Mouse (Mus musculus): ENCODE data around the gene Slc9a8.

DNA sequence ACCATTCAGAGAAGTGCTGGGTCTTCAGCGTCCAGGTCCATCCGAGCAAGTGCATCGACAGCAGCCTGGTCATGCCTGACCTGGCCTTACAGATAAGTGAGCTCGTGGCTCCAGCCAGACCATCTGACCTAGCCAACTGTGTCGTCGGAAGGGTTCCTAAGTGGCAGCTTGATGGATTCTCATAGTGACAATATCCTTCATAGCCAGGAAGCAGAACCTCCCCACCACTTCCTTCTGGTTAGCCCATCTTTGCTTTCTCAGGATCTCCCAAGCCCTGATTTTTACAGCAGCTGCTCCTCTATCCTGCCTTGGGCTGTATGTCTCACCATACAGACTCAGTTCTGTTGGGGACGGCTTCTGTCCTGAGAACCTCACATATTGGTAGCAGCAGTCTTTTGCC lies 27.1 kb upstream of the Slc9a8 start:
- TF ChIP-seq POLR2A (IDR thresholded peaks at IDR 0.05; ENCODE audit: low read depth, low read length) = no peak
- no peak for TF ChIP-seq CTCF (IDR thresholded peaks at IDR 0.05; ENCODE audit: extremely low read depth, insufficient read length, insufficient replicate concordance, low read depth, low read length)

Data from small intestine, adult 2 months (tissue).